Mouse (Mus musculus): ENCODE results near the gene Ssh2.

- no peak for TF ChIP-seq CTCF (IDR thresholded peaks at IDR 0.05; ENCODE audit: control insufficient read depth, insufficient read depth, insufficient replicate concordance, low read depth, low read length)
- TF ChIP-seq POLR2A (IDR thresholded peaks at IDR 0.05; ENCODE audit: control insufficient read depth, low read depth, low read length), result no peak
These were observed 220.9 kb downstream of the Ssh2 start for GRCm38 (mm10) chr11:77437026-77437425.

Measured in testis, adult 2 months (tissue).